Mouse (Mus musculus) testis, adult 10 weeks (tissue): ENCODE data around the gene Eno2. TPM values are rescaled to one million over a fixed set of nuclear protein-coding genes. Genes with fewer than 3 reads are reported as not detected.

Experiments used
- polyA plus RNA-seq: library from polyadenylated mRNA; stranded (reverse); fragments of 350-450 nt; fragmentation: Illumina TruSeq; extraction: RNeasy Lipid Tissue Mini Kit (QIAGEN cat#74804); gene quantifications from one replicate; pipeline ENCODE4 v1.2.3, GENCODE M21; 2014; ENCODE audit warnings: low read depth, low replicate concordance

The Eno2 gene
- 0.08 TPM for polyA plus RNA-seq

GRCm38 (mm10) chr6:124769101-124769765, at the start of gene Eno2:
Gene Eno2 (minus strand): TSS chr6:124769673.

GRCm38 (mm10) chr6:124813933-124814332, 44.5 kb upstream of the Eno2 start, which contains the start of gene Tpi1:
Gene Tpi1 (minus strand): TSS chr6:124814296.

GRCm38 (mm10) chr6:124808358-124809012, 39.0 kb upstream of the Eno2 start, which contains the start of gene Spsb2:
Gene Spsb2 (plus strand): TSS chr6:124808661.

GRCm38 (mm10) chr6:124779222-124779983, 9.9 kb upstream of the Eno2 start, which contains the start of gene Lrrc23:
Gene Lrrc23 (minus strand): TSS chr6:124779727.

GRCm38 (mm10) chr6:124755831-124756595, 13.5 kb downstream of the Eno2 start, which contains the start of the genes Gm45234 and Atn1:
Gene Gm45234 (minus strand): TSS chr6:124756021.
Gene Atn1 (minus strand): TSS chr6:124756524.

GRCm38 (mm10) chr6:124740888-124741761, 28.3 kb downstream of the Eno2 start, which contains the start of gene Grcc10:
Gene Grcc10 (minus strand): TSS chr6:124741374.

GRCm38 (mm10) chr6:124738511-124739023, 30.9 kb downstream of the Eno2 start, which contains the start of gene Ptpn6:
Gene Ptpn6 (minus strand): TSS chr6:124738714.

GRCm38 (mm10) chr6:124711824-124712782, 57.4 kb downstream of the Eno2 start, which contains the start of the genes Emg1 and Phb2:
Gene Emg1 (minus strand): TSS chr6:124712178.
Gene Phb2 (plus strand): TSS chr6:124712336.

Other genes starting within 250 kb of the Eno2 start
- 18.5 TPM for gene C1s1, start 227.3 kb downstream of the Eno2 start, polyA plus RNA-seq
- not detected for gene C1rb, start 199.4 kb downstream of the Eno2 start, polyA plus RNA-seq
- gene C1s2, start 133.6 kb downstream of the Eno2 start, polyA plus RNA-seq = 0.87 TPM
- gene Lpcat3, start 106.6 kb downstream of the Eno2 start, polyA plus RNA-seq = 102 TPM
- 15.1 TPM for gene Emg1, start 57.5 kb downstream of the Eno2 start, polyA plus RNA-seq
- 13.8 TPM for gene Phb2, start 57.3 kb downstream of the Eno2 start, polyA plus RNA-seq
- 0.21 TPM for gene Ptpn6, start 31.0 kb downstream of the Eno2 start, polyA plus RNA-seq
- gene Grcc10, start 28.3 kb downstream of the Eno2 start, polyA plus RNA-seq = 9.6 TPM
- gene Gm45234, start 13.7 kb downstream of the Eno2 start, polyA plus RNA-seq = not detected
- 0.17 TPM for gene Atn1, start 13.1 kb downstream of the Eno2 start, polyA plus RNA-seq
- gene Lrrc23, start 10.1 kb upstream of the Eno2 start, polyA plus RNA-seq = 112 TPM
- gene Spsb2, start 39.0 kb upstream of the Eno2 start, polyA plus RNA-seq = 0.45 TPM
- gene Tpi1, start 44.6 kb upstream of the Eno2 start, polyA plus RNA-seq = 41.8 TPM
- 18.4 TPM for gene Usp5, start 59.8 kb upstream of the Eno2 start, polyA plus RNA-seq
- gene Cdca3, start 59.9 kb upstream of the Eno2 start, polyA plus RNA-seq = 62.1 TPM
- not detected for gene Gnb3, start 70.6 kb upstream of the Eno2 start, polyA plus RNA-seq
- not detected for gene P3h3, start 88.1 kb upstream of the Eno2 start, polyA plus RNA-seq
- gene Gpr162, start 94.3 kb upstream of the Eno2 start, polyA plus RNA-seq = 0.39 TPM
- gene Cd4, start 118.5 kb upstream of the Eno2 start, polyA plus RNA-seq = 0.28 TPM
- gene Lag3, start 142.0 kb upstream of the Eno2 start, polyA plus RNA-seq = not detected
- 19.0 TPM for gene Ptms, start 150.4 kb upstream of the Eno2 start, polyA plus RNA-seq
- 2.7 TPM for gene Mlf2, start 161.7 kb upstream of the Eno2 start, polyA plus RNA-seq
- 36.9 TPM for gene Cops7a, start 195.9 kb upstream of the Eno2 start, polyA plus RNA-seq
- not detected for gene Pianp, start 227.0 kb upstream of the Eno2 start, polyA plus RNA-seq
- gene Zfp384, start 239.5 kb upstream of the Eno2 start, polyA plus RNA-seq = 25.2 TPM